8 mouse cellular contexts compared by ENCODE assay signal in the genomic region with DNA sequence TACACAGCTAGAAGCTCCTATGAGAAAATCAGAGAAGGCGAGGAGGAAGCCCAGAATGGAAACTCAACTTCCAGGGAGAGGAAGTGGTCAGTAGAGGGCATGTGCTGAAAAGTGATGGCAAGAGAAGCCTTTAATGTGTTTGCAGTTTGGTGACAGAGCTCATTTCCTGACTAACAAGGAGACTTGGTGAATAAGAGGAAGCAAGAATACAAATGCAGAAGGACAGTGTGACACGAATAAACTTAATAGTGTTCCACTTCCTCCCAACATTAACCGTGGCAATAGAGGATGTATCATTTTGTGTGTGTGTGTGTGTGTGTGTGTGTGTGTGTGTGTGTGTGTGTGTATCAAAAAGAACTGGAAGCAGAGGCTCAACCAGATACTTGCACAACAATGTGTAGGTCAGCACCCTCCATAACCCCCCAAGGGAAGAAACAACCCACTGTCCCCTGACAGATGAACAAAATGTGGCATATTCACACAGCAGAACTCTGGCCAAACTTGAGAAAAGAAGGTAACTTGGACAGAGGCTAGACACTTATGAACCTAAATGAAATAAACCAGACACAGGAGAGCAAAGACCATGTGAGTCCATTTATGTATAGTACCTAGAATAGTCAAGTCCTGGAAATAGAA. TPM values are rescaled to one million over a fixed set of nuclear protein-coding genes. Genes with fewer than 3 reads are reported as not detected.
DNase-seq lines count a peak whose midpoint lies in the region; ATAC-seq and TF ChIP-seq lines count a peak whose summit lies in the region.
"Not testable (repeated sequence)": the region's sequence is repeated elsewhere in the genome, so short reads cannot be mapped to it uniquely, and the experiment has no call there.

No protein-coding gene starts in this region.

- H3K9me3 ChIP-seq in heart, embryonic 11.5 days (replicated peaks; ENCODE audit: control insufficient read depth, low read length); lung, embryonic 14.5 days (ENCODE audit: low read depth, low read length); megakaryocyte, embryonic 14.5 days: not testable (repeated sequence)

- not testable (repeated sequence) for TF ChIP-seq POLR2A in kidney, adult 2 months (IDR thresholded peaks at IDR 0.05; ENCODE audit: low read depth, low read length)

- H3K36me3 ChIP-seq in heart, embryonic 11.5 days (ENCODE audit: control insufficient read depth, insufficient read depth, low read length); kidney, adult 2 months (ENCODE audit: control insufficient read depth, insufficient read depth, low read length); lung, embryonic 14.5 days (ENCODE audit: insufficient read depth); megakaryocyte, embryonic 14.5 days (replicated peaks; ENCODE audit: low read length); splenic B cell, adult 2 months (ENCODE audit: control insufficient read depth, insufficient read depth, low read length, poor library complexity, severe bottlenecking): not testable (repeated sequence)

- not testable (repeated sequence) for TF ChIP-seq CTCF in kidney, adult 2 months (conservative IDR thresholded peaks at IDR 0.05; ENCODE audit: insufficient read depth, insufficient read length, low read depth, low read length); lung, embryonic 14.5 days (IDR thresholded peaks at IDR 0.05; ENCODE audit: low read depth)

- not testable (repeated sequence) for H3K27ac ChIP-seq in heart, embryonic 11.5 days (ENCODE audit: low read depth, low read length); kidney, adult 2 months (ENCODE audit: insufficient read depth, low read depth, low read length); lung, embryonic 14.5 days (ENCODE audit: low read depth)

- not testable (repeated sequence) for H3K9ac ChIP-seq in heart, embryonic 11.5 days (ENCODE audit: low read depth, low read length); lung, embryonic 14.5 days

- not testable (repeated sequence) for H3K27me3 ChIP-seq in heart, embryonic 11.5 days (ENCODE audit: control insufficient read depth, insufficient read depth, low read length); kidney, adult 2 months (replicated peaks; ENCODE audit: control insufficient read depth, insufficient read depth, low read length); lung, embryonic 14.5 days (ENCODE audit: insufficient read depth, low read length); megakaryocyte, embryonic 14.5 days (replicated peaks); splenic B cell, adult 2 months (ENCODE audit: control insufficient read depth, insufficient read depth, low read length, poor library complexity, severe bottlenecking)

- DNase-seq in kidney, adult 2 months, result peak; percentile 22
- peak; percentile 26 for DNase-seq in layer of hippocampus, adult 11-12 months (ENCODE audit: low spot score)
- DNase-seq in lung, embryonic 14.5 days, result not testable (repeated sequence)
- DNase-seq in splenic B cell, adult 2 months (ENCODE audit: low read depth, low spot score), result peak; percentile 56

- 63% methylated on average over 2 of the region's 3 CpGs for WGBS in heart, embryonic 11.5 days (ENCODE audit: insufficient replicate concordance)
- WGBS in kidney, adult 2 months, result 44% methylated on average over 2 of the region's 3 CpGs
- 58% methylated on average over 2 of the region's 3 CpGs for WGBS in lung, embryonic 14.5 days

- H3K4me3 ChIP-seq in heart, embryonic 11.5 days (ENCODE audit: low read depth, low read length); kidney, adult 2 months (ENCODE audit: insufficient read depth, low read depth, low read length); lung, embryonic 14.5 days (ENCODE audit: low read depth, low read length): not testable (repeated sequence)
- peak overlapping the region; percentile 69 for H3K4me3 ChIP-seq in megakaryocyte, embryonic 14.5 days (replicated peaks)

- not testable (repeated sequence) for H3K4me2 ChIP-seq in heart, embryonic 11.5 days; lung, embryonic 14.5 days

- not testable (repeated sequence) for H3K4me1 ChIP-seq in heart, embryonic 11.5 days (ENCODE audit: control insufficient read depth, insufficient read depth, low read length); kidney, adult 2 months (ENCODE audit: control insufficient read depth, insufficient read depth, low read length); lung, embryonic 14.5 days (ENCODE audit: insufficient read depth)
- peaks cover 39% of the 10 kb centered on the region for H3K4me1 ChIP-seq in megakaryocyte, embryonic 14.5 days

- ATAC-seq in CD4-positive, CD25-positive, alpha-beta regulatory T cell, adult 4 months, result peak; percentile 61
- peak; percentile 76 for ATAC-seq in common myeloid progenitor, adult 5-6 weeks (replicated peaks; ENCODE audit: low read depth, poor library complexity, severe bottlenecking)
- ATAC-seq in heart, embryonic 11.5 days (replicated peaks; ENCODE audit: insufficient number of reproducible peaks, low FRiP score, low TSS enrichment), result 0 out of 2 replicates have a peak, but pooled peaks have one; percentile 31
- peak; percentile 62; the same call in 1 of the 2 replicates for ATAC-seq in lung, embryonic 14.5 days (ENCODE audit: insufficient read depth)

RNA-seq across cellular contexts. Expression of a gene that starts 3.3 kb away (rescaled TPM):
- polyA plus RNA-seq in CD4-positive, CD25-positive, alpha-beta regulatory T cell, adult 4 months (2017; shearing (Covaris generic)), result 1,000 to 10,000 TPM in 1 of 2 experiments, 100 to 1,000 TPM in 1; 862 to 1,011 TPM
- 788 and 813 TPM in 2 replicates for total RNA-seq in common myeloid progenitor, adult 5-6 weeks (2017)
- polyA plus RNA-seq in heart, embryonic 11.5 days (2014; fragmentation: Nextera tagmentation; extraction: Ambion mirVana), result 76.6 and 101 TPM in 2 replicates
- polyA plus RNA-seq in kidney, adult 2 months (2012; rRNA removed), result 43.0 and 52.3 TPM in 2 replicates
- polyA plus RNA-seq in lung, embryonic 14.5 days (2014; fragmentation: Nextera tagmentation; extraction: Ambion mirVana), result 199 and 201 TPM in 2 replicates
- polyA plus RNA-seq in megakaryocyte, embryonic 14.5 days (2012; ENCODE audit: insufficient read depth, low replicate concordance), result 20.3 and 35.3 TPM in 2 replicates
